ENCODE assay signal across 8 mouse cellular contexts in the genomic region with DNA sequence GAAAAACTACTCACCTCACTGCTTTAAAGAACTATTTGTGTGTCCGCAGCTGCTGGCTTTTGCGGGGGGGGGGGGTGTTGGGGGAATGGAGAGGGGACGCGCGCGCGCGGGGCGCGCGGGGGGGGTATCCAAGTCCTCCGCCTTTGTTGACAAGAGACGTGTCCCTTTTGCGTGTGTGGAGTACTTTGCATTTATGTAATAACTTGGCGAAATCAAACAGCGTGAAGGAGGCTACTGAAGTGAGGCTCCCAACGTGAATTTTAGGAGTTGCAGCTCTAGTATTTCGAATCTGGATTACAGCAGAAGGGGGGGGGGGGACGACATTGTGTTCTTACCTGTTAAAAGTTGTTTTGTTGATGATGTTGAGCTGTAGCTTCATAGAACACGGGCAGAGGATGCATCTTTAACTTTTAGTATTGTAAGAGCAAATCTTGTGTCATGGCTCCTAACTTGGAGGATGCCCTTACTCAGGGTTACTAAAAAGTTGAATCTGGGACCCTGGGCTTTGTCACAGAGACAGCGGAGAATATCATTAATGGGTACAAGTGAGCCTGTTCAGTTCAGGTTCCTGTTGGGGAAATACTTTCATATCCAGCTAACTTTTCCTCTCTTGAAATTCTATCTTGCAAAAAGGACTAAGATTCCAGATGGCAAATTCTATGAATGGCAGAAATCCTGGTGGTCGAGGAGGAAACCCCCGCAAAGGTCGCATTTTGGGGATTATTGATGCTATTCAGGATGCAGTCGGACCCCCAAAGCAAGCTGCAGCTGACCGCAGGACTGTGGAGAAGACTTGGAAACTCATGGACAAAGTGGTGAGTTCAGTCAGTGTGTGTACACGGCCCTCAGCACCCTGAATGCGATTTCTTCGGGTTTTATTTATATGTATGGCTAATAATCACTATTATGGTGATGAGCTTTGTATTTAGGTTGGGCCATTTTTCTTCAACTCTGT. TPM values are rescaled to one million over a fixed set of nuclear protein-coding genes. Genes with fewer than 3 reads are reported as not detected.
DNase-seq lines count a peak whose midpoint lies in the region; ATAC-seq and TF ChIP-seq lines count a peak whose summit lies in the region.

No protein-coding gene starts in this region.

- no peaks in the 10 kb centered on the region for H3K27me3 ChIP-seq in neural tube, embryonic 11.5 days (ENCODE audit: control insufficient read depth, insufficient read depth, low read length)
- no peaks in the 10 kb centered on the region for H3K27me3 ChIP-seq in hindbrain, postnatal 0 days (ENCODE audit: insufficient read depth, low read length)
- H3K27me3 ChIP-seq in myocyte (ENCODE audit: control insufficient read depth, insufficient read depth, insufficient read length): no peaks in the 10 kb centered on the region

- 16% methylated on average over 29 of the region's 29 CpGs for WGBS in neural tube, embryonic 11.5 days
- WGBS in hindbrain, postnatal 0 days: 10% methylated on average over 29 of the region's 29 CpGs

- peak overlapping the region; percentile 41 for H3ac ChIP-seq in myocyte (ENCODE audit: control insufficient read depth, insufficient read length)

- peak overlapping the region; percentile 97 for H3K9ac ChIP-seq in neural tube, embryonic 11.5 days (ENCODE audit: low read length)
- peak overlapping the region; percentile 78 for H3K9ac ChIP-seq in hindbrain, postnatal 0 days (replicated peaks; ENCODE audit: low read length)

- peak overlapping the region; percentile 50 for H3K4me2 ChIP-seq in neural tube, embryonic 11.5 days (ENCODE audit: low read depth)
- peak overlapping the region; percentile 74 for H3K4me2 ChIP-seq in hindbrain, postnatal 0 days (ENCODE audit: low read depth, low read length)
- peak overlapping the region; percentile 94 for H3K4me2 ChIP-seq in myocyte (ENCODE audit: low read depth)

- no peak for TF ChIP-seq POLR2A in myocyte (IDR thresholded peaks at IDR 0.05; ENCODE audit: insufficient read length, low read depth)

- H3K79me2 ChIP-seq in myocyte (ENCODE audit: control insufficient read depth, insufficient read depth): peaks cover 41% of the 10 kb centered on the region

- H3K9me3 ChIP-seq in neural tube, embryonic 11.5 days (ENCODE audit: control insufficient read depth, low read length): no peaks in the 10 kb centered on the region
- H3K9me3 ChIP-seq in hindbrain, postnatal 0 days (ENCODE audit: low read length): no peaks in the 10 kb centered on the region

- peak overlapping the region; percentile 87 for H3K4me3 ChIP-seq in neural tube, embryonic 11.5 days (ENCODE audit: low read depth, low read length)
- peak overlapping the region; percentile 83 for H3K4me3 ChIP-seq in hindbrain, postnatal 0 days (ENCODE audit: low read length)
- peak overlapping the region; percentile 83 for H3K4me3 ChIP-seq in myocyte

- no peak for ATAC-seq in CD4-positive, CD25-positive, alpha-beta regulatory T cell, adult 4 months
- no peak for ATAC-seq in neural tube, embryonic 11.5 days (ENCODE audit: insufficient read depth, low FRiP score, low TSS enrichment)
- no peak for ATAC-seq in hindbrain, postnatal 0 days

- H3K4me1 ChIP-seq in neural tube, embryonic 11.5 days (ENCODE audit: control insufficient read depth, insufficient read depth, low read length): peaks cover 6% of the 10 kb centered on the region; the same call in 1 of the 2 replicates
- peaks cover 5% of the 10 kb centered on the region; the same call in 1 of the 2 replicates for H3K4me1 ChIP-seq in hindbrain, postnatal 0 days (ENCODE audit: insufficient read depth, low read length)

- H3K27ac ChIP-seq in neural tube, embryonic 11.5 days (ENCODE audit: low read depth, low read length): peak overlapping the region; percentile 96
- peak overlapping the region; percentile 92 for H3K27ac ChIP-seq in hindbrain, postnatal 0 days

- no peak for TF ChIP-seq CTCF in hindbrain, postnatal 0 days (IDR thresholded peaks at IDR 0.05; ENCODE audit: low read depth)

- DNase-seq in CD4-positive, CD25-positive, alpha-beta regulatory T cell, adult 2 months (ENCODE audit: low read depth, low spot score): peak; percentile 52
- peak; percentile 16 for DNase-seq in neural tube, embryonic 11.5 days (ENCODE audit: low spot score)
- DNase-seq in neural tube, embryonic 10.5 days (ENCODE audit: extremely low spot score, low spot score): no peak
- DNase-seq in hindbrain, postnatal 0 days (ENCODE audit: low spot score): peak; percentile 50
- DNase-seq in thymus, postnatal 36 days: no peak
- DNase-seq in frontal cortex, postnatal 25 days (ENCODE audit: low spot score in 2 of 2): no peak

- H3K36me3 ChIP-seq in neural tube, embryonic 11.5 days (ENCODE audit: control insufficient read depth, insufficient read depth, low read length): 0 out of 2 replicates have a peak, but pooled peaks cover 2% of the 10 kb centered on the region
- H3K36me3 ChIP-seq in hindbrain, postnatal 0 days (ENCODE audit: insufficient read depth, low read length): no peaks in the 10 kb centered on the region
- no peaks in the 10 kb centered on the region for H3K36me3 ChIP-seq in myocyte (ENCODE audit: control insufficient read depth, insufficient read depth)

TF ChIP-seq in myocyte, 11 proteins besides CTCF, POLR2A, EP300 and RAD21:
- no peak for TF ChIP-seq MAX (IDR thresholded peaks at IDR 0.05; ENCODE audit: low read depth)
- no peak for TF ChIP-seq MYOG (IDR thresholded peaks at IDR 0.05; ENCODE audit: control insufficient read depth in 1 of 3, insufficient read depth in 1 of 3, insufficient read length in 2 of 3, low read depth in 2 of 3)
- no peak for TF ChIP-seq USF1 (IDR thresholded peaks at IDR 0.05; ENCODE audit: low read depth)
- no peak for TF ChIP-seq TCF3 (IDR thresholded peaks at IDR 0.05; ENCODE audit: insufficient read length, low read depth)
- no peak for TF ChIP-seq POLR2AphosphoS2 (IDR thresholded peaks at IDR 0.05; ENCODE audit: insufficient read length, low read depth)
- TF ChIP-seq E2F4 (IDR thresholded peaks at IDR 0.05; ENCODE audit: insufficient read depth): no peak
- no peak for TF ChIP-seq TCF12 (IDR thresholded peaks at IDR 0.05; ENCODE audit: insufficient read depth, poor library complexity, severe bottlenecking)
- TF ChIP-seq SRF (IDR thresholded peaks at IDR 0.05; ENCODE audit: control insufficient read depth, insufficient read length, low read depth): no peak
- no peak for TF ChIP-seq CEBPB (IDR thresholded peaks at IDR 0.05; ENCODE audit: insufficient read depth, poor library complexity, severe bottlenecking)
- no peak for TF ChIP-seq REST (IDR thresholded peaks at IDR 0.05; ENCODE audit: insufficient read depth, insufficient read length)

RNA-seq across cellular contexts. Expression of a gene that starts 1.6 kb away (rescaled TPM):
- polyA plus RNA-seq in CD4-positive, CD25-positive, alpha-beta regulatory T cell, adult 4 months (2017; shearing (Covaris generic)): 10 to 100 TPM; 42.2 to 42.6 TPM
- polyA plus RNA-seq in neural tube, embryonic 11.5 days (2014; fragmentation: Nextera tagmentation; extraction: Ambion mirVana): 41.7 and 43.2 TPM in 2 replicates
- 9.6 and 11.4 TPM in 2 replicates for total RNA-seq in hindbrain, postnatal 0 days (2014; rRNA removed)
- polyA plus RNA-seq in hindbrain, postnatal 0 days (2015; fragmentation: Nextera tagmentation; extraction: Ambion mirVana): 3.6 and 4.3 TPM in 2 replicates
- polyA plus RNA-seq in myocyte (2012; fragmentation: generic; extraction: Trizol): 7.7 TPM

Comparison
In these comparisons a context has a peak if more than half of its experiments do, and no peak if none do; other contexts are left out.
1. DNase-seq: peak in CD4-positive, CD25-positive, alpha-beta regulatory T cell, adult 2 months (single experiment), neural tube, embryonic 11.5 days (single experiment) and hindbrain, postnatal 0 days (single experiment); none in neural tube, embryonic 10.5 days (single experiment), thymus, postnatal 36 days (0 of 2) and frontal cortex, postnatal 25 days (0 of 2).
2. Peak in every context shown above with its lines, with median percentiles within 50 percentile points of each other: H3K4me2 ChIP-seq and H3K4me3 ChIP-seq.